Mouse (Mus musculus) embryonic facial prominence, embryonic 11.5 days (tissue): ENCODE results near the gene Tspear. TPM values are rescaled to one million over a fixed set of nuclear protein-coding genes. Genes with fewer than 3 reads are reported as not detected.

Source experiments
- ATAC-seq: fragments of 200-750 bp; cut with Nextera tagmentation; replicated peaks from 2 replicates; pipeline ENCODE4 v1.8.0; 2017; ENCODE audit warnings: low read depth; ENCODE audit not compliant: insufficient number of reproducible peaks, low FRiP score, low TSS enrichment
- DNase-seq: peaks from one replicate; pipeline ENCODE4 v3.0.0-alpha.2; 2015; ENCODE audit warnings: low spot score
- H3K27ac ChIP-seq: fragments of 300-500 bp; sonication (generic); replicated peaks from 2 replicates; pipeline ENCODE4 v1.5.1; 2014; ENCODE audit warnings: mild to moderate bottlenecking, low read depth, low read length, control low read depth
- H3K27me3 ChIP-seq: fragments of 300-500 bp; sonication (generic); 2 replicates; pipeline ENCODE4 v1.6.1; 2014; ENCODE audit warnings: mild to moderate bottlenecking, low read length, moderate library complexity, mixed read lengths; ENCODE audit not compliant: control insufficient read depth, insufficient read depth
- H3K36me3 ChIP-seq: fragments of 300-500 bp; sonication (generic); replicated peaks from 2 replicates; pipeline ENCODE4 v1.6.1; 2014; ENCODE audit warnings: low read depth, mild to moderate bottlenecking, low read length, moderate library complexity, mixed read lengths; ENCODE audit not compliant: control insufficient read depth, insufficient read depth
- H3K4me1 ChIP-seq: fragments of 300-500 bp; sonication (generic); 2 replicates; pipeline ENCODE4 v1.6.1; 2014; ENCODE audit warnings: low read length, mixed read lengths; ENCODE audit not compliant: control insufficient read depth, insufficient read depth
- H3K4me2 ChIP-seq: fragments of 300-500 bp; sonication (generic); 2 replicates; pipeline ENCODE4 v1.6.1; 2014; ENCODE audit warnings: low read depth, mild to moderate bottlenecking, control low read depth, low read length, moderate library complexity
- H3K4me3 ChIP-seq: fragments of 300-500 bp; sonication (generic); 2 replicates; pipeline ENCODE4 v1.5.1; 2014; ENCODE audit warnings: low read depth, low read length, control low read depth
- H3K9ac ChIP-seq: fragments of 300-500 bp; sonication (generic); replicated peaks from 2 replicates; pipeline ENCODE4 v1.6.1; 2014; ENCODE audit warnings: mild to moderate bottlenecking, control low read depth, low read length
- H3K9me3 ChIP-seq: fragments of 300-500 bp; sonication (generic); replicated peaks from 2 replicates; pipeline ENCODE4 v1.6.1; 2016; ENCODE audit warnings: mild to moderate bottlenecking, low read length, inconsistent platforms, mixed read lengths; ENCODE audit not compliant: control insufficient read depth
- WGBS: fragments of 180-500 bp; shearing (Covaris S2); extraction: QIAGEN DNeasy Blood & Tissue Kit; methylation state at CpG from one replicate; pipeline ENCODE4 v1.1.7; 2014; 5-methylcytosine and 5-hydroxymethylcytosine counted together
- polyA plus RNA-seq: library from polyadenylated mRNA; unstranded; fragments of >200 nt; fragmentation: Nextera tagmentation; extraction: Ambion mirVana; gene quantifications from 2 replicates; pipeline ENCODE4 v1.2.1, GENCODE M21; 2014

Gene Tspear
- polyA plus RNA-seq, 1 experiment from 2014 or later = 0.39 TPM

DNA sequence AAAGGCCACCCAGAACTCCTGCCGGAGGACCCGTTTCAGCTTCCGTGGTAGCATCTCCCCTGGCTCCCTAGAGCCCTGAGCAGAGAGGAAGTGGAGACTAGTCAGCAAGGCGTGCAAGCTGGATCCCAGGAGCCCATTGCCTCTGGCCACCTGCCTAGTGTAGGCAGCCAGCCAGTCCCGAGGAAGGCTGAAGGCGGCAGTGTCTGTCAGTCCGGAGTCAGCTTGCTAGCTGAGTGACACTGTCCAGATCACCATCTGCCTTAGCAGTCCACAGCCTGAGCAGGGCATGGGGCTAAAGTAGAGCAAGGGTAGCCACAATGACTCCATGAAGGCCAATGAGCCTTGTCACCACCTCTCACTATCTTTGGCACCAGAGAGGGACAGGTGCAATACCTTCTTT, 226.2 kb downstream of the Tspear start:
- 71% methylated on average over 7 of the region's 7 CpGs for WGBS
- H3K4me3 ChIP-seq = no peak overlapping the region
- no peaks in the 10 kb centered on the region for H3K27me3 ChIP-seq
- H3K27ac ChIP-seq = no peak overlapping the region
- no peaks in the 10 kb centered on the region for H3K4me1 ChIP-seq
- no peaks in the 10 kb centered on the region for H3K9me3 ChIP-seq
- DNase-seq = no peak
- no peak overlapping the region for H3K9ac ChIP-seq
- no peaks in the 10 kb centered on the region for H3K36me3 ChIP-seq
- no peak for ATAC-seq
- H3K4me2 ChIP-seq = no peak overlapping the region

DNA sequence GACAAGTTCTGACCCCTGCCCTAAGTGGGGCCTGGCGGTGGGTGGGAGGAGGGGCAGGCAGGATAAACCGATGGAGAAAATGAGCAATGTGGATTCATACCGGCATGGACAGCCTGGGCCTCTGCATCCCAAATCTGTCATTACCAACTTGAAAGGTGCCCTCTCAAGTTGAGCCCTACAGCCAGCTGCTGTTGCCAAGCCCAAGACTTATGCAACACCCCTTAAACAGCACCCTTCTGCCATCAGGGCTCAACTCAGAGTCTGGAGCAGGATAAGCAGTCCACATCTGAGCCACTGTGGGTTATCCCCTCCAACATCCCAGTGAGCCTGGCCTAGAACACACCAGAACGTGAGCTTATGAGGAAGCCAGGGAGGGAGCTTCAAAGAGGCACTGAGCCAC, 226.9 kb downstream of the Tspear start:
- no peak overlapping the region for H3K27ac ChIP-seq
- H3K9me3 ChIP-seq = no peaks in the 10 kb centered on the region
- H3K4me1 ChIP-seq = no peaks in the 10 kb centered on the region
- no peaks in the 10 kb centered on the region for H3K36me3 ChIP-seq
- no peak overlapping the region for H3K4me2 ChIP-seq
- H3K27me3 ChIP-seq = no peaks in the 10 kb centered on the region
- 80% methylated on average over 4 of the region's 4 CpGs for WGBS
- DNase-seq = no peak
- ATAC-seq = no peak
- no peak overlapping the region for H3K4me3 ChIP-seq
- H3K9ac ChIP-seq = no peak overlapping the region

DNA sequence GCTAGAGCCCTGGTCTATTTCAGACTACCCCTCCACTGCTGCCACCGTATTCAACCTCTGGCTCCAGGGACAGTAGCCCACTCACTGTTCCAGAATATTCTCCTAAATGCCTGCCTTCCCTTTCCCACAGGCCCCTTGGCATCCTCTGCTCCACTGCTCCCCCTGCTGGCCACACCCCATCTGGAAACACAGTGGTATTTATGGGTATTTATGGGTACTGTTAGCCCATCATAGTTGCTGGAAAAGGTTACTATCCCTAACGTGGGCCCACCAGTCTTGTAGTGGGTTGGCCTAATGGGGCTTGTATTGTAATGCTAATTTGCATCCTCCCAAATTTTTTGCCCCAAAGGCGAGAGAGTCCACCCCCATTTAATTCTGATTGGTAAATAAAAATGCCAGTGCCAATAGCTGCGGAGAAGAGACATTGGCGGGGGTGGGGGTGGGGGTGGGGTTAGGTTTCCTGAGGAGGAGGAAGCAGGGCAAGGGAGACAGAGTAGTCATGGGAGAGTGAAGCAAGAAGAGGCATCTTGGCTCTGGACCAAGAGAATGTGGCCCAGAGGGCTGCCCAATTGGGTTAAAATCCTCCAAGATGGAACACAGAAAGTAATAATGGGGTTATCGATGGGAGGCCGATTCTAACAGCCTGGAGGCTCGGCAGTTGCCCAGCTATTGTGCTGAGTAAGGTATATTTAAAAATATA, 230.4 kb downstream of the Tspear start:
- WGBS = 66% methylated on average over 8 of the region's 8 CpGs
- ATAC-seq (no peak), DNase-seq (peak; percentile 22)
- H3K27me3 ChIP-seq = no peaks in the 10 kb centered on the region
- no peaks in the 10 kb centered on the region for H3K4me1 ChIP-seq
- H3K27ac ChIP-seq = no peak overlapping the region
- H3K9me3 ChIP-seq = no peaks in the 10 kb centered on the region
- H3K4me2 ChIP-seq = no peak overlapping the region
- H3K4me3 ChIP-seq = no peak overlapping the region
- H3K9ac ChIP-seq = no peak overlapping the region
- H3K36me3 ChIP-seq = no peaks in the 10 kb centered on the region

DNA sequence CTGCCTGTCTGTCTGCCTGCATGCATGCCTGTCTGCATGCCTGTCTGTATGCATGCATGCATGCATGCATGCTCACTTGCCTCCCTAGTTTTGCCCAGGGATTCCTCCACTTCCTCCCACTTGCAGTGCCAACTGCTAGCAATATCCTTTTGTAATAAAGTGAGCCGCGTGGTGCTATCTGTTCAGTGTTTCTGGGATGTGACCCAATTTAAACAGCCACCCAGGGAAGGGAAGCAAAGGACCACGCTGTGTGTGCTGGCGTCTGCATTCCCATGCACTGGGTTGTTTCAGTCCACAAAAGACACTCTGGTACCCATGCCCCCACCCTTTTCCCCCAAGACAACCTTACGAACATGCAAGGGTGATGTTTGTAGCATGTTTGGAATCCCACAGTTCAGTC, 234.6 kb downstream of the Tspear start:
- no peaks in the 10 kb centered on the region for H3K4me1 ChIP-seq
- H3K27me3 ChIP-seq = no peaks in the 10 kb centered on the region
- no peak for DNase-seq
- no peak overlapping the region for H3K4me2 ChIP-seq
- no peaks in the 10 kb centered on the region for H3K9me3 ChIP-seq
- no peaks in the 10 kb centered on the region for H3K36me3 ChIP-seq
- H3K9ac ChIP-seq = no peak overlapping the region
- H3K27ac ChIP-seq = no peak overlapping the region
- ATAC-seq = no peak
- WGBS = 71% methylated on average over 5 of the region's 5 CpGs
- no peak overlapping the region for H3K4me3 ChIP-seq

DNA sequence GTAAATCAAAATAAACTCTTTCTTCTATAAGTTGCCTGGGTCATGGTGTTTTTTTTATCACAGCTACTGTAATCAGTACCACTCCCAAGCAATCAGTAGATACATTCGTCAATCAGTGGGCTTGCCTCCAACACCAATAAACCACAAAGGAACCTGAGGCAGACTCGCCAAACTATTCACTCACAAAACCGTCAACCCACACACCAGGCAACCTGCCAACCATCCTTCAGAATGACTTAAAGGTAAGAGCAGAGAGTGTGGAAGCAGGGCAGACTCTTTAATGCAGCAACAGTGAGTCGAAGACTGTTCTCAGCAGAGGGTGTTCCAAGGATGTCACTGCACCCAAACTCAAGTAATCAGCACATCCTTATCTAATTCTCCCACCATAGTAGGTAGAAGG, 236.3 kb downstream of the Tspear start:
- no peaks in the 10 kb centered on the region for H3K4me1 ChIP-seq
- no peak overlapping the region for H3K27ac ChIP-seq
- no peak overlapping the region for H3K4me3 ChIP-seq
- DNase-seq (no peak), ATAC-seq (no peak)
- H3K27me3 ChIP-seq = no peaks in the 10 kb centered on the region
- H3K9ac ChIP-seq = no peak overlapping the region
- no peaks in the 10 kb centered on the region for H3K9me3 ChIP-seq
- H3K4me2 ChIP-seq = no peak overlapping the region
- 86% methylated on average over 4 of the region's 4 CpGs for WGBS
- H3K36me3 ChIP-seq = no peaks in the 10 kb centered on the region

DNA sequence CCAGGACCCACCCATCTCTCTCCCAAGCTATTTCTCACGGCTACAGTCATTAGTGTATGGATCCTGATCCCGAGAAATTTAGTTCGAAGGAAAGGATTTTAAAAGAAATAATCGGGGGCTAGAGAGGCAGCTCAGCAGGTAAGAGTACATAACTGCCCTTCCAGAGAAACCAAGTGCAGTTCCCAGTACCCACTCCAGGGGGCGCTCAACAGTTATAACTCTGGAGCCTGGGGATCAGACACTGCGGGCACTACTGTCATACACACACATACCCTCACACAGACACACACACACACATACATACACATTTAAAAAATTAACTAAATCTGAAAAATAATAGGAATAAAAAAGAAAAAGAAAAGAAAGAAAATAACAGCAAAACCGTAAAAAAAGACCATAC, 239.8 kb downstream of the Tspear start:
- Histone ChIP-seq H3K4me1 (no peaks in the 10 kb centered on the region), H3K4me2 (no peak overlapping the region), H3K27me3 (no peaks in the 10 kb centered on the region), H3K27ac (no peak overlapping the region), H3K9ac (no peak overlapping the region), H3K9me3 (no peaks in the 10 kb centered on the region), H3K4me3 (no peak overlapping the region), H3K36me3 (no peaks in the 10 kb centered on the region)
- WGBS = 43% methylated on average over 7 of the region's 7 CpGs
- DNase-seq (peak; percentile 64), ATAC-seq (no peak)

DNA sequence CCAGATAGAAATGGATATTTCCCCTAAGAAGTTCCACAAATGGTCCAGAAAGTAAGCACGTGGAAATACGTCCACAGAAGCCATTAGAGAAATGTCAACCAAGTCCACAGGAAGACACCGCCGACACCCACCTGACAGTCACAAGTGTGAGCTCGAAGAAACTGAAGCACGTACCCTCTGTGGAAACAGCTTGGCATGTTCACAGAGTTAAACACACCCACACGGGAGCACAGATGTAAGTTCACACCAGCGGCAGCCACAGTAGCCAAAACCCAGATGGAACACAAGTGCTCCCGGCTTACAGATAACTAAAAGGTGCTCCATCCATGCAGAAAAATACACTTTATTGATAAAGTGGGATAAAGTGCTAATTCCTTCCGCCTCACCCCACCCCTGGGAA, 241.0 kb downstream of the Tspear start:
- Histone ChIP-seq H3K4me3 (no peak overlapping the region), H3K4me2 (no peak overlapping the region), H3K27me3 (no peaks in the 10 kb centered on the region), H3K4me1 (no peaks in the 10 kb centered on the region), H3K9me3 (no peaks in the 10 kb centered on the region), H3K36me3 (no peaks in the 10 kb centered on the region), H3K9ac (no peak overlapping the region), H3K27ac (no peak overlapping the region)
- ATAC-seq (no peak), DNase-seq (no peak)
- WGBS = 90% methylated on average over 10 of the region's 10 CpGs
